Mouse (Mus musculus) kidney, adult 8-10 months (tissue): ENCODE results near the gene Mylk2.
A peak's percentile ranks its signal among the peaks of the same experiment; 100 is the strongest.

ENCODE experiments used
- DNase-seq, 2 experiments: peaks; one replicate each; pipeline ENCODE4 v3.0.0; 2022

The Mylk2 gene

DNA sequence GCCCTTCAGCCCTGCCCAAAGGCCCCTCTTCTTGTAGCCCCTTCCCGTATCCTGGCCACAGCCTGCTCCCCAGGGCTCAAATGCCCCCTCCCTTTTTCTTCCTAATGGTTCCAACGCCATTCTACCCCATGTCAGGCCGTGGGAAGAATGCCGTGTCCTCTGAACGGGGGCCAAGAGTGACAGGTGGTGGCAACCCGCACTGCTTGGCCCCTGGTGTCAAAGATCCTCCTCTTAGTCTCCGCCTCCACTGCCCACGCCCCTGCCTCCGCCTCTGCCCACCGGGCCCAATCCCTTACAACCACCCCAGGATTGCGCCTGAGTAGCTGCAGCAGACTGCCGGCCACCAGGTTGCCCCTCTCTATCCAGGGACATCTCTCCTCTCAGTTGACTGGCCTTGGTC lies at the start of gene Mylk2:
TSS of gene Mylk2 (plus strand) at position 322 of the 400 bp plus-strand sequence.
- no peak for DNase-seq

DNA sequence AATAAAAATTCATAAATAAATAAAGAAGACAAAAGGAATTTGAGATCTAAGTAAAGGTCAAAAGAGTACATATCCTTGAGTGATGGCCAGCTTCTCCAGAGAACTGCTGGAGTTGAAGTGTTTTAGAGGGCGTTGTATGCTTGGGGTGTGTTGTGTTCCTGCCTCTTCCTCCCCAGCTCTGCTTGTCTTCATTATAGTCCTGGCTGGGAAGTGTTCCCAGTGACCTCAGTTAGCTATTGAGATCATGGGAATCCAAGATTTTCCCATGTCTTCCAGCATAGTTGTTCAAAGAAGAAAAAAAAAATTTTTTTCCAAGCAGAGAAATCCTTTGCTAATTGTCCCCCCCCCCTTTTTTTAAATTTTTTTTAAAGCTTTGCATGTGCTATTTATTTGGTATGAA lies 49.3 kb upstream of the Mylk2 start:
- no peak for DNase-seq

DNA sequence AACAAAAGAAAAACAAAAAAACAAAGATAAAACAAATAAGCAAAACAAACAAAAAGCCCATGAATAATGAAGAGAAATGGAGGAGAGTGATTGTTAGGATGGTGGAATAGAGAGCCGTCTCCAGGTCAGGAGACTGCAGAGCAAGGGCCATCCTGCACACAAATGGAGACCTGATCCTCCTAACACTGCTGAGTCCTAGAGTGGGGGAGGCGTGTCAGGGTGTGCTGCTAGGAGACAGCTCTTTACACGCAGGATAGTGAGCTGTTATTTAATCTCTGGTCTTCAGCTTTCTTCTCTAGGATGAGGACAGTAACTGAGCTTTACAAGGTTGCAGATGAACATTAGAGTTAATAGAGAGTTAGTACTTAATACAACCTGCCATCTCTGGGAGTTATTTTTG lies 48.5 kb upstream of the Mylk2 start:
- DNase-seq = no peak

DNA sequence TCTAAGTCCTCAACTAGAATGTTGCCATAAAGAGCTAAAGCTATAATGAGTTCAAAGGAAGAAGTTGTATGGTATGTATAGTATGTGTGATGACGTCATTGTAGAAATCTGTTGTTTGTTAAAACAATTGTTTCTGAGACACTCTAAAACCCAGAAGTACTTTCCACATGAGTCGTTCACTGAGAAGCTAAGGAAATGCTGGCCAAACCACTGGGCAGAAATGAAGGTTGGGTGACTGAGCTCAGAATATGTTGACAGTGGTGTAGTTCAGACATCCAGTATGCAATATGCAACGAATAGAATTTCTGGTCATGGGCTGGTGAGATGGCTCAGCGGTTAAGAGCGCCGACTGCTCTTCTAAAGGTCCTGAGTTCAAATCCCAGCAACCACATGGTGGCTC lies 47.8 kb upstream of the Mylk2 start:
- DNase-seq = no peak

DNA sequence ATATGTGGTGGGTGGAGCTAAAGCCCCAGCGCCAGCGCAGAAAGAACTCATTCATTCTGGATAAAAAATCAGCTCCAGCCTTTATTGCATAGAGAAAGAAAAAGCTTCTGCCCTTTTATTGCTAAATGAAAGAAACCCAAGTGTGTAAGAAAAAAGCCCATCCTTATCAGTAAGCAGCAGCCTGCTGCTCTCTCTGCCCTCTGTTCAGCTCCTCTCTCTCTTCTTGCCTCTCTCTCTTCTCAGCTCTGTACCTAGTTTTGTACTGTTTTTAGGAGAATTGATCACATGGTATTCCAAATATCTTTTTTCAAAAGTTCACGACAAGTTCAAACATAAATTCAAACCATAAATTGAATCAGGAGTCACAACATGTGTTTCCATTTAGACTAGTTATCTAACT lies 32.9 kb upstream of the Mylk2 start:
- DNase-seq = no peak

DNA sequence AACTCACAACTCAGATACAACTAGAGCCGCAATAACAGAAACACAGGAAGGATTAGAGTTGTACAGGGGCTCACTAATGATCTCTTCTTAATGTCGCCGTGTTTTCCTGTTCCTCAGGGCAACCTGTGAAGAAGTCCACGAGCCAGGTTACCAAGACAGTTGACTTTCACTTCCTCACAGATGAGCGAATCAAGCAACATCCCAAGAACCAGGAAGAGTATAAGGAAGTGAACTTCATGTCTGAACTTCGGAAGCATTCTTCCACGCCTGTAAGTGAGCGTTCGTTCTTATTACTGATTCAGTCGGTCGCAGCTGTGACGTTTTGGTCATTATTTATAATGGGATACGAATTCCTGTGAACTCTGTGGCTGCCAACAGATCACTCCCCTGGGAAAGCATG lies 30.3 kb upstream of the Mylk2 start:
- no peak for DNase-seq

DNA sequence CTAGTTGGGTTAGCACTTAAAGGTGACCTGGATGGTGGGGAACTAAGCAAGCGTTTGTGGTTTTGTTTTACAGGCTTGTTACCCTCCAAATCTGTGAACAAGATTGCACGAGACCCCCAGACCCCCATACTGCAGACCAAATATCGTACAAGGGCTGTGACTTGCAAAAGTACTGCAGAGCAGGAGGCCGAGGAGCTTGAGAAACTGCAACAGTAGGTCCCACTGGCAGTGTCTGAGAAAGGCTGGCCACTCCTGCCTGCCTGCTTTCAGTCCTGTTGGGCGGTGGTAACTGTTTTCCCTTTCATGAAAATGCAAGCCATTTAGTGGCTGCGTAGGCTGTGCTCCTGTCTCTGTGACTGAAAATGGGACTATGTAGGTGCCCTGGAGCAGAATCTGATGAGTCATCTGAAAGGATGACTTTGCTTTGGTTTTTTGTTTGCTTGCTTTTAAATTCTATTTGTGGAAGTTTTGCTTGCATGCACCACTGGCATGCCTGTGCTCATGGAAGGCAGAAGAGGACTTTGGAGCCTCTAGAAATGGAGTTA lies 27.0 kb upstream of the Mylk2 start:
- DNase-seq = no peak

DNA sequence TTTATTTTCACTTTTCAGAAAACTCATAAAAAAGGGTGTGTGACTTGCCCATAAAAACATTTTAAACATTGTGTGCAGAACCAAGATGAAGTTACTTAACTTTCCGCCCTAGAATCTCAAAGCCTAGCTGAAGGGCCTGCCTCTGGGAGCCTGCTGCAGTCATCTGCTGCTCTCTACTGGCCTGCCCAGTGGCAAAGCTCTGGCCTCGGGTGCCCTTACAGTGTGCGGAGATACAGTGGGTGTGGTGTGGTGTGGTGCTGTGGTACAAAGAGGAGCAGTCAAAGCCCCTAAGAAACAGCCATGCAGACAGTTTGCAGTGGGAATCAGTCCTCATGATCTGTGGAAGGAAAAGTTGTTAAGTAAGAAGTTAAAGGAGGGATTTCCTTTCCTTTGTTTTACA lies 23.9 kb upstream of the Mylk2 start:
- no peak for DNase-seq

DNA sequence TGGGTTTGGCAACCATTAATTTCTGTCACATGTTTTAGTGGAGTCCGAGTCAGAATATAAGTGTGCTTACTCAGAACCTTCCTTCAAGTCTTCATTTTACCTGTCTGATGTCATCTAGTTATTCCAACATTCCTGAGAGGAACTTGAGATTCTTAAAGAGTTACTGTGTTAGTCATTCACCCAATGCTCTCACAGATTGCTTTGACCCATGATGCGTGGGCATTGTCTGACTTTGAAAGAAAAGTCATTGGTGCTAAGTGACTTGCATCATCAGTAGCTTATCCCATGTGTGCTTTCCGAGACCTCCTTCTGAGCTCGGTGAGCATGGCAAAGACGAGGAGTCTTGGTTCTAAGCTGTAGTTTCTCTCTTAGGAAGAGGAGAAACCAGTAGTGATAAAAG lies 22.4 kb upstream of the Mylk2 start:
- DNase-seq = no peak

DNA sequence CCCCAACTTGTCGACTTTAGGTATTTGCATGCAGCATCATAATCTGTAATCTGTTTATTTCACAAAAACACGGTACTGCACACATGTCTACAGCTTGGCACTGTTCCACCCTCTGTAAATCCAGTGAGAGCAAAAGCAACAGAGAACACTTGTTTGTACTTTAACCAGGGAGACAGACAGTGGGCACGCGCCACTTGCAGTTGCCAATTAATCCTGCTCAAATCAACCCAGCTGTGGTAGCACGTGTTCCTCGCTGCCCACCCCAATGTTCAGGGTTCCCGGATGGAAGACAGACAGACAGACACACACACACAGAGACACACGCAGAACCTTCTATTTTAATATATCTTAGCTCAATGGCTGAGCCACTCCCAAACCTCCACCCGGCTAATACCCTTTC lies 15.3 kb upstream of the Mylk2 start:
- peak; percentile 28 to 49 for DNase-seq

DNA sequence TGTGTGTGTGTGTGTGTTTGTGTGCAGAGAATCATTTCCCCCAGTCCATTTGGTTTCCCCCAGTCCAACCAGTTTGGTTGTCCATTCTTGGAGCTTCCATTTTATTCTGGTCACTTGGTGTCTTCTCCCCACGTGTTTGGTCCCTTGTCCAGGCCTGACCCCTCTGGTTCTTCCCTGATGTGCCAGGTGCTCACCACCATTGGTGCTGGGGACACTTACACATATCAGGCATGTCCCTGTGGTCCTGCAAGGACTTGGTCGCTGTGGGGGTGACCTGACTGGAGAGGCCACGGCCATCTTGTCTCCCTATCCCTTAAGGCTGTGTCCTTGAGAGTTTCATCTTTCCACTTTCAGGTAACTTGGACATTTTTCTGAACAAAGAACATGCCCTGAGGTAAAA lies 14.2 kb upstream of the Mylk2 start:
- no peak for DNase-seq

DNA sequence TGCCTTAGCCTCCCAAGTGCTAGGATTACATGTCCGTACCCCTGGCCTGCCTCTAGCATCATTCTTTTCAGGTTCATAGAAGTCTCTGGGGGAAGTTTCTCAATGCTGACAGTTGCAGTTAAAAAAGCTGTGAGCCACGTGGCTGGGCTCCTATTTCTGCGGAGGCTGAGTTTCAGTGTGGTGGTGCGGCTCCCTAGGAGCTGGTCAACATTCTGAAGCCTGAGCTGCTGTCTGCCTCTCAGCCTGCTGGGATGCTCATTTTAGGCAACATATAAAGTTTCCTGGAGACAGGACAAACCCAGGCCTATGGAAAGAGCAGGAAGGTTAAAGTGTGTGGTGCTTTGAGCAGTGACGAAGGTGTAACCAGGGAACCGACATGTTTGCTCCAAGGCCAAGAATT lies 12.1 kb upstream of the Mylk2 start:
- DNase-seq = no peak

DNA sequence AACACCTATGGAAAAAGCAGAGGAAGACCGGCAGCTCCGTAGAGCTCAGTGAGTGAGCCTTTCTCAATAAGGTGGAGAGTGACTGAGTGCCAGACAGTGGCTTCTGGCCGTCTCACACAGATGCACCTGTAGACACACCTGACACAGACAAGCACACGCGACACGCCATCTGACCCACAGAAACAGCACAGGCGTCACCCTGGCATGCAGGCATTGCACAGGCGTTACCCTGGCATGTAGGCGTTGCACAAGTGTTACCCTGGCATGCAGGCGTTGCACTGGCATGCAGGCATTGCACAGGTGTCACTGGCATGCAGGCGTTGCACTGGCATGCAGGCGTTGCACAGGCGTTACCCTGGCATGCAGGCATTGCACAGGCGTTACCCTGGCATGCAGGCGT lies 9.9 kb upstream of the Mylk2 start:
- DNase-seq = no peak

DNA sequence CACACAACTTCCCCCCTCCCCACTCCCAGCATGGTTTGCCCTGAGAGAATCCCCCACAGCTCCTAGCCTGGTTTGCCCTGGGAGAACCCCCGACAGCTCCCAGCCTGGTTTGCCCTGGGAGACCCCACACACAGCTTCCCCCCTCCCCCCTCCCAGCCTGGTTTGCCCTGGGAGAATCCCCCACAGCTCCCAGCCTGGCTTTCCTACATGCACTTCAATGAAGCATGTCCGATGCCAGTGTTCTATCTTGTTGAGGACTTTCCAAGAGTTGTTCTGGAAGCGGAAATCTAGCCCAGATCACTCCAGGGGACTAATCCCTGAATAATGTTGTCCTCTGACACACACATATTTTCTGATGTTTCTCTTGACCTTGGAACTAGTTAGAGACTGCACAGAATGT lies 8.5 kb upstream of the Mylk2 start:
- no peak for DNase-seq

DNA sequence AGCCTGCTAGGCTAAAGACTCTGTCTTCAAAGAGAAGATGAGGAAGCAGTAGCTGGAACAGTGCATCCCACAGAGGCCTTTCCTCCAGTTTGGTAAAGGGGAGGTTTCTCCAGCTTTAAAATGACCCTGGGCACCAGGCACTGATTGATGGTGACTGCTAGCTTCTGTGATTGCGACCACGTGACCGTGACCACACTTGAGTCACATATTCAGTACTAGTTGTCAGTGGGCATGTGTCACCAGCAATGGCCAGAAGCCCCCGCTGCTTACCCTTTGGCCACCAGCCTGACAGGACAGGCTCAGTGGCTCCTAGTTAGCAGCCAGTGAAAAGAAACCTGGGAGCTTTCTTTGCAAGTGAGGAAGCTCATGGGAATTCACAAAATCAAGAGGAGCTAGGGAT lies 7.6 kb upstream of the Mylk2 start:
- no peak for DNase-seq

DNA sequence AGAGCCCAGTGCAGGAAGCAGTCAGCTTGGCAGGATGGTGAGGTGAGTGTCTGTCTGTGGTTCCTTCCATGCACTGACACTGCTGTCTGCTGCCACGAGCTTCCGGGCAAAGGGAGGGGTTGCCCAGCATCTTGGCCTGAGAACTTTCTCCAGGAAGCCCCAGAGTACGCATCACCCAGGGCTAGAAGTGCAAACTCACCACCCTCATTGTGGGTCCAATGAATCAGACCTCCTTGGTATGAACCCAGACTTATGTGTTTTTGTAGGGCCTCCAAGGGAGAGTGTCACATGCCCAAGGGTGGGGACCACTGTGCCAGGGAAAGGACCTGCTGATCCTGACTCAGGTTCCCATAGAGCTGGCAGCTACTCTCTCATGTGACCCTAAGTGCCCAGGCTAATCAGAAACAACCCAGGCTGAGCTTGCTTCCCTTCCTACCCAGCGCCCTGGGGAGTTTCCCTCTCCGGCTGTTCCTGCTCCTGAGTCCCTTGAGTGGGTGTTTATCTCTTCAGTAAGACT lies 7.0 kb upstream of the Mylk2 start:
- no peak for DNase-seq

DNA sequence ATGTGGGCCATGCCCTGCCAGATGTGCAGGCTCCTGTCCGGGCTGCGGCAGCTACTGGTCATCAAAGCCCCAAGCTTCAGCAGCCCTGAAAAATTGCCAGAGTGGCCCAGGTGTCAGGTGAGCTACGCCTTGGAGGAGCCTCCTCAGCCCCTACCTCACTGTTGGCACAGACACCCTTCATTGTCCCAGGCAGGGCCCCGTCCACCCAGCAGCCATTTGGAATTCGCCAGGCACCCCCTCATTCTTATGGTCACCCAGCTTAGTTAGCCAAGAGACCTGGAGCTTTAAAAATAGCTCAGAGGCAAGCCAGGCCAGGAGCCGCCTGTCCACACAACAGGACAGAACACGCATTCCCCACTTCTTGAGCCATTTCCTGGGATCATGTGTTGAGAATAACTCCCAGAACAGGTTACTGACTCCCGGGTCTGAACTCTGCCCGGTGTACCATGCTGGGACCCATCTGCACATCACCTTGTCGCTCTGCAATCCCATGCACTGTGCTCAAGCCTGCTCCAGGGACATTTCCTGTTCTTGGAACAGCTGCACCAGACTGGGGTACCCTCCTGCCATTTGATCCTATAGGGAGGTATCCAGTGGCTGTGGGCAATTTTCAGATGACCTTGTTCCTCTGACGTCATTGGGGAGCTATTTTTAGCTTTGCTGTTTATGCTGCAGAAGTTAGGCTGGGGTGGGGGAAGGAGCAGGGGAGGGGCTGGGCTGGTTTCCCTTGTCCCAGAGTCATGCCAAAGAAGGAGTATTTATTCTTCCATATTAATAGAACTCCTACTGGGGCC lies 5.9 kb upstream of the Mylk2 start:
- DNase-seq = peak in 1 of 2 experiments; percentile 28

DNA sequence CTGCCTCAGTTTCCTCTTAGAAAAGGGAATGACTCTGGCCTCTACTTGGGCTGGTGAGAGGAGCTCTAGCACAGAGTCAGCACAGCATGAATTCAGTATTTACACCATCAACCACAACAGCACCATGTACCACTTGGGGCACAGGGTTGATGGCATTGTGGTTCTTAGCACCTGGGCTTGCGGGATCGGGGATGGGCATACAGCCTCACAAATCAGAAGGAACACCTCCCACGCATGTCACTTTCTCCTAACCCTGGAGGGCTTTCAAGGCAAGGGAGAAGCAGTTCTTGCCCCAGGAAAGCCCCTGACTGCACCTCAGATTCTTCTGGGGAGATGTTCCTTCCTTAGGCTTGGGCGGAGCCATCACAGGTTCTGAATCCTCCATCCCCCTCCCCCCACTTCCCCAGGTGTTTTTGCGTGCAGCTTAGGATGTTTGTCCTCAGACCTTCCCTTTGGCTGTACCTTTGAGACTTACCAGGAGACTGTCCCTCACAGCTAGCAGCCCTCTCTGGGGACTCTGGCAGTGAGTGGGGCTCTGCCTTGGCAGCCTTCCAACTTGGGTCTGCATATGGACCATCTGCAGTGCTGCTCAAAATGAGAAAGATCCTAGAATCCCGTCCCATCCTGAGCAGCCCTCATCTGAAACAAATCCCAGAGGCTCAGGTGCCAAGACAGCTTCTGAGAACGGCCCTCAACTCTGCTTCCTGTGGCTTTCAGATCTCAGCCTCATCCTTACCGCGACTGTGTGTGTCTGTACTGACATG lies 4.7 kb upstream of the Mylk2 start:
- no peak for DNase-seq

DNA sequence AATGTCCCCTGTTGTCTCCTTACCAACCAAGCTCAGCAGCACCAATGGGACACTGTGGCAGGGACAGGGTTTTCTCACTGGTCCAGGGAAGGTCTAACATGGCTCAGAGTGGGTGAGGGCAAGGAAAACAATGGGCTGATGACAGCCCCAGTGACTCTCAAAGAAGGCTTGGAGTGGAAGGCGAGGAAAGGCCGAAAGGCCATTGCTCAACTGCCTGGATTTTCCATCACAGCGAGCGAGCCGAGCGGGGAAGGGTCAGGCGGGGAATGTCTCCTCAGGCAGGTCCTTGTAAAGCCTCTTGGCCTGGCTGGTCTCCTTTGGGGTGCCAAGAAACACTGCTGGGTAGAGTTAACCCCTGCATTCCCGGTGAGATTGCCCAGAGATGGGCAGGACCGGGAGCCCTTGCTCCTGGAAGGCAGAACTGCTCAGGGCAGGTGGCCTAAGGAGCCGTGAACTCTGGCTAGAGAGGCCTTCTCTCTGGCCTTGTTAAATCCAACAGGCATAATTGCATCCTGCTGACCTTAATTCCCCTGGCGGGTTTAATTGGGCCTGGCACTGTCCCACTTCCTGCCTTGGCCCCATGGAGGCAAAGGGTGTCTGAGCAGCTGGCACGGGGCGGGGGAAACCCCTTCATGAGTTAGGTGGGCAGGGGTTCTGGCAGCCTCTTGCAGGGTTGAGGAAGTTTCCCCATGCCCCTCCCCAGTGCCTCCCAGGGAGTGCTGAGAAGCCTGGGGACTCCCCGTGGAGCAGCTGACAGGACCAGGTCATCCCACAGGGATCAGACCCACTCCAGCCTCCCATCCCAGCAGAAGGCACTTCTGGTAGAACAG lies 3.8 kb upstream of the Mylk2 start:
- no peak for DNase-seq

DNA sequence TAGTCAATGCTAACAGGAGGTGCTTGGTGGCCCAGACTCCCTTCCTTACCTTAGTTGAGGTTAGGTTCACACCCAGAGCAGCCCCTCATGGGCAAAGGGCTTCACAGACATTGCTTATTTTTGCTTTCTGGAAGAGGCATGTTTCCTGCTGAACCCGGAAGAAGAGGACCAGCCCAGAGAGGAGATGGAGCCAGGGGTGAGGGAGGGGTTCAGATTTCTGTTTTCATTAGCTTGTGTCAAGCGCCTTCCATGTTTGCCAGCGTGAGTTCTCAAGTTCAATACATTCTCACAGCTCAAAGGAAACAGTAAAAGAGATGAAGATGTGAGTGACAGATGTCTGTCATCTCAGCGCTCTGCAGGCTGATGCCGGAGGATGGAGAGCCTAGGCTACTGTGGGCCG lies 1.3 kb upstream of the Mylk2 start:
- no peak for DNase-seq

DNA sequence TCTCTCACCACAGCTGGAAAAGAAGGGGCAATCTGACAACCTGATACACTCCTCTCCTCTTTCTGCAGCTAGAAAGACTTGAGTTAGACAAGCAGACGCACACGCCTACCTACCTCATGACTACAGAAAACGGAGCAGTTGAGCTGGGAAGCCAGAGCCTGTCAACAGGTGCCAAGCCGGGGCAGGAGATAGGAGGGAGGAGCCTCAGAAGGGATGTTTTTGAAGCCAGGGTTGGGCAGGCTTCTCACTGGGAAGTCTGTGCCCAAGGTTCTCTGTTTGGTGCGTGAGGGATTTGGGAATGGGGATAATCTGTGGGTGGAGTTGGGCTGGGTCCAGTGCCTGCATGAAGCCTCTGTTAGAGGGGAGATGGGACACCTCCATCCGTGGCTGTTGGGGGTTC lies 280 bp downstream of the Mylk2 start:
- DNase-seq = no peak

DNA sequence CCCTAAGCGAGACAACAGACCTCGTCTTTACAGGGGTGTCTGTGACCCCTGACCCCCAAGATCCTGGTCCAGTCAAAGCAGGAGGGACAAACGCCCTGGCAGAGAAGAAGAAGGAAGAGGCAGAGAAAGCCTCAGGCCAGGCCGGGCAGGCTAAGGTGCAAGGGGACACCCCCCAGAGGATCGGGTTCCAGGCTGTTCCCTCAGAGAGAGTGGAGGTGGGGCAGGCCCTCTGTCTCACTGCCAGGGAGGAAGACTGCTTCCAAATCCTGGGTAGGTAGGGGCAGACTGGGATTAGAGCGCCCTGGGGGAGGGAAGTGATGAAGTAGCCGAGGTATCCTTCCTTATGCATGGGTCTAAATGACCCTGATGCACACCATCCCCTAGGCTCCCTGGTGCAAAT lies 2.3 kb downstream of the Mylk2 start:
- no peak for DNase-seq
